Mouse (Mus musculus): ENCODE results near the gene Otx2. TPM values are rescaled to one million over a fixed set of nuclear protein-coding genes. Genes with fewer than 3 reads are reported as not detected.
"Not testable (repeated sequence)": the region's sequence is repeated elsewhere in the genome, so short reads cannot be mapped to it uniquely, and the experiment has no call there.

Otx2 gene
- total and polyA plus RNA-seq, 3 experiments: not detected

GRCm38 (mm10) chr14:48624596-48625330 lies 48.9 kb downstream of the Otx2 start:
- H3K27ac ChIP-seq (ENCODE audit: control insufficient read depth, low read depth, low read length): no peak overlapping the region
- no peak overlapping the region for H3K9ac ChIP-seq (ENCODE audit: control insufficient read depth, low read depth, low read length, poor library complexity, severe bottlenecking)
- H3K9me3 ChIP-seq (replicated peaks; ENCODE audit: insufficient read depth, low read length): no peaks in the 10 kb centered on the region
- peaks cover 14 to 15% of the 10 kb centered on the region in 2 experiments for H3K4me1 ChIP-seq (ENCODE audit: control insufficient read depth in 1 of 2, insufficient read depth in 2 of 2, low read length in 2 of 2)
- no peak for TF ChIP-seq TCF12 (IDR thresholded peaks at IDR 0.05; ENCODE audit: low read depth, low read length)
- TF ChIP-seq SMC3 (IDR thresholded peaks at IDR 0.05; ENCODE audit: low read depth, low read length): no peak
- no peak for TF ChIP-seq KAT2A (conservative IDR thresholded peaks at IDR 0.05; ENCODE audit: low read depth, low read length)
- no peak for TF ChIP-seq RAD21 (IDR thresholded peaks at IDR 0.05; ENCODE audit: low read depth, low read length)
- no peak for TF ChIP-seq TBP (IDR thresholded peaks at IDR 0.05; ENCODE audit: low read depth, low read length)
- TF ChIP-seq CHD1 (IDR thresholded peaks at IDR 0.05; ENCODE audit: low read depth, low read length): no peak
- TF ChIP-seq ETS1 (IDR thresholded peaks at IDR 0.05; ENCODE audit: low read depth, low read length): no peak
- no peak for TF ChIP-seq ZC3H11A (IDR thresholded peaks at IDR 0.05; ENCODE audit: low read depth, low read length)
- no peak for TF ChIP-seq USF1 (IDR thresholded peaks at IDR 0.05; ENCODE audit: low read depth, low read length)
- TF ChIP-seq POLR2AphosphoS5 (IDR thresholded peaks at IDR 0.05; ENCODE audit: borderline replicate concordance, low read depth, low read length): no peak
- TF ChIP-seq CHD2 (IDR thresholded peaks at IDR 0.05; ENCODE audit: low read length): no peak
- TF ChIP-seq MEF2A (IDR thresholded peaks at IDR 0.05; ENCODE audit: extremely low read depth, insufficient replicate concordance, low read depth, low read length, poor library complexity, severe bottlenecking): no peak
- TF ChIP-seq ELF1 (IDR thresholded peaks at IDR 0.05; ENCODE audit: low read depth, low read length): no peak
- TF ChIP-seq NELFE (IDR thresholded peaks at IDR 0.05; ENCODE audit: low read depth, low read length): no peak
- TF ChIP-seq RCOR1 (IDR thresholded peaks at IDR 0.05; ENCODE audit: low read depth, low read length): no peak
- no peak for TF ChIP-seq HCFC1 (IDR thresholded peaks at IDR 0.05; ENCODE audit: low read depth, low read length)
- TF ChIP-seq POLR2AphosphoS2 (IDR thresholded peaks at IDR 0.05; ENCODE audit: low read length): no peak
- TF ChIP-seq ZNF384 (IDR thresholded peaks at IDR 0.05; ENCODE audit: low read depth, low read length): no peak
- no peaks in the 10 kb centered on the region for H3K27me3 ChIP-seq (ENCODE audit: control insufficient read depth in 1 of 2, insufficient read depth in 2 of 2, low read length in 2 of 2)
- no peak overlapping the region for H3K4me3 ChIP-seq (ENCODE audit: control insufficient read depth in 1 of 2, insufficient read depth in 1 of 2, low read depth in 2 of 2, low read length in 2 of 2)
- DNase-seq (ENCODE audit: low read depth, low spot score): no peak
- H3K79me2 ChIP-seq (ENCODE audit: control insufficient read depth, insufficient read depth, low read length, poor library complexity): no peaks in the 10 kb centered on the region
- H3K36me3 ChIP-seq (ENCODE audit: control insufficient read depth in 1 of 2, insufficient read depth in 2 of 2, low read length in 2 of 2): peaks cover 0 to 19% of the 10 kb centered on the region in 2 experiments; a peak in 2 of 4 replicates

- not testable (repeated sequence) for H3K79me2 ChIP-seq (ENCODE audit: control insufficient read depth, insufficient read depth, low read length, poor library complexity); H3K9me3 ChIP-seq (replicated peaks; ENCODE audit: insufficient read depth, low read length); H3K27me3 ChIP-seq (ENCODE audit: control insufficient read depth in 1 of 2, insufficient read depth in 2 of 2, low read length in 2 of 2)
- DNase-seq (ENCODE audit: low read depth, low spot score): peak; percentile 82
- H3K9ac ChIP-seq (ENCODE audit: control insufficient read depth, low read depth, low read length, poor library complexity, severe bottlenecking): peak overlapping the region; percentile 35; the same call in 1 of the 2 replicates
- peaks cover 7 to 12% of the 10 kb centered on the region in 2 experiments for H3K4me1 ChIP-seq (ENCODE audit: control insufficient read depth in 1 of 2, insufficient read depth in 2 of 2, low read length in 2 of 2)
- H3K4me3 ChIP-seq (ENCODE audit: control insufficient read depth in 1 of 2, insufficient read depth in 1 of 2, low read depth in 2 of 2, low read length in 2 of 2): peak overlapping the region in 1 of 2 experiments; percentile 58; a peak in 2 of 4 replicates
- peaks cover 0 to 13% of the 10 kb centered on the region in 2 experiments; a peak in 2 of 4 replicates for H3K36me3 ChIP-seq (ENCODE audit: control insufficient read depth in 1 of 2, insufficient read depth in 2 of 2, low read length in 2 of 2)
- TF ChIP-seq EP300 (IDR thresholded peaks at IDR 0.05; ENCODE audit: low read depth in 1 of 2, low read length in 2 of 2): peak; percentile 68 to 75
- peak; percentile 67; the same call in 1 of the 2 replicates for TF ChIP-seq MAZ (IDR thresholded peaks at IDR 0.05; ENCODE audit: low read depth, low read length)
- TF ChIP-seq GATA1 (IDR thresholded peaks at IDR 0.05; ENCODE audit: low read depth, low read length): peak; percentile 56; the same call in 1 of the 2 replicates
- TF ChIP-seq ETS1 (IDR thresholded peaks at IDR 0.05; ENCODE audit: low read depth, low read length): peak; percentile 70; the same call in 1 of the 2 replicates
- peak in 1 of 2 experiments; percentile 46; a peak in 1 of 4 replicates for TF ChIP-seq POLR2A (IDR thresholded peaks at IDR 0.05; ENCODE audit: control insufficient read depth in 1 of 2, insufficient read depth in 1 of 2, low read depth in 1 of 2, low read length in 2 of 2, poor library complexity in 1 of 2)
- H3K27ac ChIP-seq (ENCODE audit: control insufficient read depth, low read depth, low read length): peak overlapping the region; percentile 89
Observed at GRCm38 (mm10) chr14:48622726-48623125, 50.9 kb downstream of the Otx2 start.
